In the genomic region with DNA sequence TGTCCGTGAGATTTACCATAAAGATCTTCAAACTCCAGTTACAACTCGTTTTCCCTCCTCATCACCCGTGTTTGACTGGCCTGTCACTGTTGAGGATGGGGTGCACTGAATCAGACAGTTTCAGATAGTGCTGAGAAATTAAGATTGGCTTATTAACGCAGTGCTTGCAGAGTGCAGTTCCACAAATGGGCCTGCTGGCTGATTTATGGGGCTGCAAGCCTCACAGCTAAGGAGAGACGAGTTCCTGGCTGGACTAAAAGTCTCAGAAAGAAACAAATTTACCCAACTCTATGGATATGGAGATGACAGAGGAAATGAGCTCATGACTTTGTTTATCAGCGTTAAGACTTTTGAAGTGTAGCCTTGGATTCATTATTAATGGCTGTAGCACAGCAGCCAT, we compare ENCODE assay signal across 35 mouse cellular contexts. TPM values are rescaled to one million over a fixed set of nuclear protein-coding genes. Genes with fewer than 3 reads are reported as not detected.
"Had no signal": no experiment of that assay in that cellular context is flagged by ENCODE, and none has a peak within 500 bp of the region (broad histone marks: within the 10 kb centered on the region; RNA-seq: fewer than 3 reads in every experiment).

No protein-coding gene starts in this region.

- H3K36me3 ChIP-seq: heart, embryonic 13.5 days; heart, embryonic 15.5 days; intestine, embryonic 15.5 days; limb, embryonic 13.5 days; limb, embryonic 15.5 days; liver, embryonic 12.5 days had no signal

- ATAC-seq: hindbrain, embryonic 16.5 days; inflammation-experienced regulatory T-cells, adult 6 months; intestine, embryonic 15.5 days; liver, embryonic 12.5 days had no signal

- H3K4me3 ChIP-seq: heart, adult 2 months; heart, embryonic 13.5 days; heart, embryonic 15.5 days; intestine, embryonic 15.5 days; layer of hippocampus, adult 2 months; left cerebral cortex, adult 2 months; limb, embryonic 13.5 days; limb, embryonic 15.5 days; liver, embryonic 12.5 days had no signal

- H3K4me2 ChIP-seq: heart, embryonic 11.5 days; hindbrain, embryonic 14.5 days; intestine, embryonic 15.5 days; limb, embryonic 13.5 days; limb, embryonic 15.5 days; liver, embryonic 12.5 days had no signal

- DNase-seq: gastrocnemius, postnatal 14 days; gastrocnemius, postnatal 36 days; heart, adult 11 months; heart, adult 2 months; heart, postnatal 14 days; heart, postnatal 36 days; kidney, adult 18-20 months; kidney, adult 8-10 months; kidney, postnatal 14 days; left cerebral cortex, postnatal 4 days had no signal

- H3K27me3 ChIP-seq: heart, embryonic 13.5 days; heart, embryonic 15.5 days; intestine, embryonic 15.5 days; limb, embryonic 13.5 days; limb, embryonic 15.5 days; liver, embryonic 12.5 days had no signal

- H3K4me1 ChIP-seq: intestine, embryonic 15.5 days; limb, embryonic 15.5 days; liver, embryonic 12.5 days had no signal

- H3K9ac ChIP-seq: heart, embryonic 13.5 days; heart, embryonic 15.5 days; hindbrain, embryonic 14.5 days; intestine, embryonic 15.5 days; limb, embryonic 13.5 days; limb, embryonic 15.5 days; liver, embryonic 12.5 days had no signal

- H3K9me3 ChIP-seq: heart, embryonic 15.5 days; intestine, embryonic 15.5 days; limb, embryonic 13.5 days; limb, embryonic 15.5 days; liver, embryonic 12.5 days had no signal

- H3K27ac ChIP-seq: heart, adult 2 months; heart, embryonic 13.5 days; heart, embryonic 15.5 days; hindbrain, embryonic 14.5 days; intestine, embryonic 15.5 days; layer of hippocampus, adult 2 months; left cerebral cortex, adult 2 months; limb, embryonic 13.5 days; limb, embryonic 15.5 days; liver, embryonic 12.5 days had no signal

RNA-seq across cellular contexts. Expression of gene Gm11042, which starts 41.6 kb away (rescaled TPM):
- total RNA-seq: gastrocnemius, adult 18-20 months; gastrocnemius, adult 8-10 months; gastrocnemius, postnatal 14 days; gastrocnemius, postnatal 36 days; heart, adult 2 months; heart, postnatal 14 days; heart, postnatal 36 days; hematopoietic stem cell, adult 5-6 weeks; layer of hippocampus, adult 2 months; layer of hippocampus, postnatal 10 days; layer of hippocampus, postnatal 25 days; left cerebral cortex, adult 2 months; left cerebral cortex, postnatal 25 days; left cerebral cortex, postnatal 4 days; liver, adult 2 months had no signal
- polyA plus RNA-seq: gonadal fat pad, adult 2 months; heart, adult 2 months; heart, embryonic 11.5 days; heart, embryonic 13.5 days; heart, embryonic 15.5 days; heart, postnatal 0 days; hindbrain, embryonic 11.5 days; hindbrain, embryonic 14.5 days; hindbrain, embryonic 16.5 days; inflammation-experienced regulatory T-cells, adult 6 months; intestine, embryonic 15.5 days; kidney, embryonic 14.5 days; kidney, embryonic 16.5 days; limb, embryonic 11.5 days; limb, embryonic 13.5 days; limb, embryonic 15.5 days; liver, adult 2 months; liver, embryonic 12.5 days had no signal
